Mouse (Mus musculus): ENCODE data around the gene Eef1b2.

DNA sequence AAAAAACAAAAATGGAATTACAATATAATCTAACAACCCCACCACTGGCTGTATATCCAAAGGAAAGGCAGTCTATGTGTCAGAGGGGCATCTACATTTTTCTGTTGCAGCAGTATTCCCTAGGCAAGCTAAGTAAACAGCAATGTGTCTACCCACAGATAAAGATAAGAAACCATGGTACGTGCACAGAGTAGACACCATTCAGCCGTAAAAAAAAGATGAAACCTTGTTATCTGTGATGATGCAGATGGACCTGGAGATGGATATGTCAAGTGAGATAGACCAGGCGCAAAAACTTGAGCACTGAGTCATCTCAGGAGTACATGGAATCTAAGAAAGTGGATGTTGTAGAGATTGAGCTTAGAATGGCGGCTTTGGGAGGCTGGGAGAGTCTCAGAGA lies 48.4 kb downstream of the Eef1b2 start:
- TF ChIP-seq ZC3H11A (IDR thresholded peaks at IDR 0.05; ENCODE audit: borderline replicate concordance, low read depth, low read length) = no peak
- TF ChIP-seq CHD2 (IDR thresholded peaks at IDR 0.05; ENCODE audit: low read depth, low read length) = no peak
- no peak for TF ChIP-seq HCFC1 (IDR thresholded peaks at IDR 0.05; ENCODE audit: borderline replicate concordance, insufficient read depth, low read length)
